Mouse (Mus musculus): ENCODE measurements around the gene Ppp1r1c.

GRCm38 (mm10) chr2:79819543-79819942, 112.0 kb downstream of the Ppp1r1c start:
- TF ChIP-seq USF1 (IDR thresholded peaks at IDR 0.05; ENCODE audit: low read depth) (no peak), MYOD1 (IDR thresholded peaks at IDR 0.05; ENCODE audit: control insufficient read depth, insufficient read length, low read depth) (no peak), CEBPB (IDR thresholded peaks at IDR 0.05; ENCODE audit: low read depth) (no peak), MAX (IDR thresholded peaks at IDR 0.05) (no peak), CTCF (IDR thresholded peaks at IDR 0.05; ENCODE audit: control insufficient read depth, insufficient read depth, insufficient read length) (no peak), MYOG (IDR thresholded peaks at IDR 0.05; ENCODE audit: control insufficient read depth, extremely low read depth, insufficient read length) (no peak)
